Mouse (Mus musculus) lung, adult 2 months (tissue): ENCODE measurements around the gene Gtf2f1. TPM values are rescaled to one million over a fixed set of nuclear protein-coding genes. Genes with fewer than 3 reads are reported as not detected.

Experiments used
- DNase-seq: peaks from one replicate; pipeline ENCODE4 v3.0.0; 2022
- H3K4me1 ChIP-seq: fragments of 200-500 bp; 2 replicates; pipeline ENCODE4 v1.6.1; 2011; ENCODE audit warnings: low read length; ENCODE audit not compliant: control insufficient read depth, insufficient read depth
- H3K4me3 ChIP-seq: fragments of 200-500 bp; replicated peaks from 2 replicates; pipeline ENCODE3; 2011; ENCODE audit warnings: low read depth, mild to moderate bottlenecking, control low read depth, low read length; ENCODE audit errors: extremely low read depth
- CTCF ChIP-seq: fragments of 200-500 bp; IDR thresholded peaks from 2 replicates; pipeline ENCODE4 v1.5.1; 2011; ENCODE audit warnings: mild to moderate bottlenecking, low read length, control low read depth; ENCODE audit not compliant: insufficient read depth
- POLR2A ChIP-seq: fragments of 200-500 bp; IDR thresholded peaks from 2 replicates; pipeline ENCODE4 v1.6.1; 2011; ENCODE audit warnings: low read depth, mild to moderate bottlenecking, control low read depth, low read length, borderline replicate concordance; ENCODE audit errors: extremely low read depth
- WGBS: fragments of 180-500 bp; shearing (Covaris S2); methylation state at CpG from one replicate; pipeline ENCODE4 v1.1.7; 2018; 5-methylcytosine and 5-hydroxymethylcytosine counted together
- polyA plus RNA-seq: library from polyadenylated mRNA; depleted of rRNA; stranded (reverse); fragments of >200 nt; gene quantifications from 2 replicates; pipeline ENCODE4 v1.2.3, GENCODE M21; 2012; rRNA removed

Gtf2f1 gene
- polyA plus RNA-seq, 1 experiment, result 23.4 TPM

GRCm38 (mm10) chr17:56961880-56962279 is 49.2 kb downstream of the Gtf2f1 start:
- 92% methylated on average over 4 of the region's 4 CpGs for WGBS
- Histone ChIP-seq H3K4me1 (no peaks in the 10 kb centered on the region), H3K4me3 (no peak overlapping the region)
- TF ChIP-seq POLR2A, result no peak
- TF ChIP-seq CTCF, result no peak
- DNase-seq, result no peak

GRCm38 (mm10) chr17:56958667-56959066 is 52.4 kb downstream of the Gtf2f1 start:
- Histone ChIP-seq H3K4me1 (no peaks in the 10 kb centered on the region), H3K4me3 (no peak overlapping the region)
- no peak for TF ChIP-seq CTCF
- TF ChIP-seq POLR2A, result no peak
- 63% methylated on average over 4 of the region's 4 CpGs for WGBS
- DNase-seq, result no peak

GRCm38 (mm10) chr17:56957763-56958429 is 53.2 kb downstream of the Gtf2f1 start:
- 22% methylated on average over 11 of the region's 11 CpGs for WGBS
- TF ChIP-seq POLR2A (no peak), CTCF (no peak)

GRCm38 (mm10) chr17:56954871-56955270 is 56.2 kb downstream of the Gtf2f1 start:
- no peaks in the 10 kb centered on the region for H3K4me1 ChIP-seq
- H3K4me3 ChIP-seq, result no peak overlapping the region
- no peak for DNase-seq
- no peak for TF ChIP-seq CTCF
- no peak for TF ChIP-seq POLR2A
- 77% methylated on average over 7 of the region's 7 CpGs for WGBS

More at GRCm38 (mm10) chr17:56957763-56958429, 53.2 kb downstream of the Gtf2f1 start:
- Histone ChIP-seq H3K4me3 (no peak overlapping the region), H3K4me1 (no peaks in the 10 kb centered on the region)
- no peak for DNase-seq

Other genes with a start within 250 kb of the Gtf2f1 start
- 81.7 and 84.5 TPM in 2 replicates for gene Dus3l, start 246.5 kb downstream of the Gtf2f1 start, polyA plus RNA-seq
- gene Prr22, start 241.0 kb downstream of the Gtf2f1 start, polyA plus RNA-seq, result 1.6 and 2.2 TPM in 2 replicates
- gene Rfx2, start 180.3 kb downstream of the Gtf2f1 start, polyA plus RNA-seq, result 24.1 and 27.2 TPM in 2 replicates
- not detected in 2 replicates for gene Acsbg2, start 136.8 kb downstream of the Gtf2f1 start, polyA plus RNA-seq
- gene 1700061G19Rik, start 135.8 kb downstream of the Gtf2f1 start, polyA plus RNA-seq, result 0.11 and 0.19 TPM in 2 replicates
- 58.2 and 59.4 TPM in 2 replicates for gene Mllt1, start 75.9 kb downstream of the Gtf2f1 start, polyA plus RNA-seq
- gene Acer1, start 29.2 kb downstream of the Gtf2f1 start, polyA plus RNA-seq, result 0.25 and 6.2 TPM in 2 replicates
- 103 and 108 TPM in 2 replicates for gene Clpp, start 21.0 kb downstream of the Gtf2f1 start, polyA plus RNA-seq
- gene Alkbh7, start 13.9 kb downstream of the Gtf2f1 start, polyA plus RNA-seq, result 24.1 and 26.0 TPM in 2 replicates
- gene Pspn, start 11.3 kb downstream of the Gtf2f1 start, polyA plus RNA-seq, result not detected in 2 replicates
- 0.13 and 0.16 TPM in 2 replicates for gene Gm17949, start 181 bp upstream of the Gtf2f1 start, polyA plus RNA-seq
- 75.8 and 80.7 TPM in 2 replicates for gene Khsrp, start 20.2 kb upstream of the Gtf2f1 start, polyA plus RNA-seq
- 0.18 TPM in 1 of 2 replicates, not detected in the other for gene Slc25a41, start 30.4 kb upstream of the Gtf2f1 start, polyA plus RNA-seq
- 75.5 and 89.4 TPM in 2 replicates for gene Crb3, start 47.8 kb upstream of the Gtf2f1 start, polyA plus RNA-seq
- gene Slc25a23, start 48.6 kb upstream of the Gtf2f1 start, polyA plus RNA-seq, result 44.0 and 51.8 TPM in 2 replicates
- 12.1 and 18.1 TPM in 2 replicates for gene Dennd1c, start 67.2 kb upstream of the Gtf2f1 start, polyA plus RNA-seq
- 34.2 and 37.7 TPM in 2 replicates for gene Tubb4a, start 76.5 kb upstream of the Gtf2f1 start, polyA plus RNA-seq
- gene Tnfsf9, start 94.0 kb upstream of the Gtf2f1 start, polyA plus RNA-seq, result 5.3 and 7.9 TPM in 2 replicates
- gene Cd70, start 138.5 kb upstream of the Gtf2f1 start, polyA plus RNA-seq, result not detected in 2 replicates
- gene Tnfsf14, start 182.9 kb upstream of the Gtf2f1 start, polyA plus RNA-seq, result 1.8 and 1.9 TPM in 2 replicates
- gene C3, start 216.8 kb upstream of the Gtf2f1 start, polyA plus RNA-seq, result 254 and 275 TPM in 2 replicates
- gene Gpr108, start 237.2 kb upstream of the Gtf2f1 start, polyA plus RNA-seq, result 62.1 and 68.2 TPM in 2 replicates
- 43.0 and 50.7 TPM in 2 replicates for gene Trip10, start 238.2 kb upstream of the Gtf2f1 start, polyA plus RNA-seq